In the genomic region with DNA sequence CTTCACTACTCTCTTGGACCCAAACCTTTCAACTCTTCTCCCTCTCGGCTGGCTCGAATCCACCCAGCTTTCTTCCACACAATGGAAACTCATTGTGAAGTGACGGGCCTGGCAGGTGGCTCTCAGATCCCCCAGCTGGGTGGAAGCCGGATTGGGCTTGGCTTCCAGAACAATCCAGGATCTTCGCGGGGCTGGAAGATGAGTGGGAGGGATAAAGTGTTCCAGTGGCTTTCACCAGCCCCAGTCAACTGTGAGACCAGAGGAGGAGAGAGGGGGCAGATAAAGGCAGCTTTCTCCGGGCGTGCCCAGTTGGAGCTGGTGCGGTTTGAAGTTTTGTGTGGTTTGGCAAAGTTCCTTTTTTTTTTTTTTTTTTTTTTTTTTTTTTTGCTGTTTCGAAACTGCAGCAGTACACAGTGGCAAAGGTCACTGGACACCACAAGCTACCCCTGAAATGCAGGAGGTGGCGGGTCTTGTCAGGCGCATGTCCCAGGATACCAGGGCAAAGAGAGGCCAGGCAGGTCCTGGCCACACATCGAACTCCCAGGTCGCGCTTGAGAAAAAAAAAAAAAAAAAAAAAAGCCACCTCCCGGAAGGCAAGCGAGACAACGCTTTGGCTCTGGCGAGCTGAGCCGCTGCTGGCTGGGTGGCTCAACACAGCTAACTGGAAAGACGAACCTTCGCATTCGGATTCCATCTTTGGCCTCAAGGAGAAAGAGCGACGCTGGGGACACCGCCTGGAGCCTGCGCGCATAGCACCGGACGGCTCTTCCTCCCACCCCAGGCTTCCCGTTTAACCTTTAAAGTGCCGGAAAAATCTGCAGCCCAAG, we compare ENCODE assay signal across 8 mouse cellular contexts.
DNase-seq lines count a peak whose midpoint lies in the region; ATAC-seq and TF ChIP-seq lines count a peak whose summit lies in the region.

No protein-coding gene starts in this region.

- no peaks in the 10 kb centered on the region for H3K4me1 ChIP-seq in hindbrain, embryonic 16.5 days (ENCODE audit: control insufficient read depth, insufficient read depth, low read depth, low read length)

- H3K4me3 ChIP-seq in gastrocnemius, adult 2 months = peak overlapping the region; percentile 63
- peak overlapping the region; percentile 38 for H3K4me3 ChIP-seq in hindbrain, embryonic 16.5 days (ENCODE audit: low read length)

- no peaks in the 10 kb centered on the region for H3K9me3 ChIP-seq in hindbrain, embryonic 16.5 days (ENCODE audit: control insufficient read depth, low read length)

- DNase-seq in ovary, adult 18-20 months (ENCODE audit: low spot score) = peak; percentile 29
- DNase-seq in ovary, postnatal 10 days (ENCODE audit: low spot score) = no peak
- peak; percentile 75 for DNase-seq in gastrocnemius, adult 2 months
- peak; percentile 15 to 63 for DNase-seq in left cerebral cortex, postnatal 25 days (ENCODE audit: low spot score in 2 of 2)
- peak; percentile 68 for DNase-seq in skeletal muscle tissue, adult 2 months (ENCODE audit: low read depth, low spot score)

- 19% methylated on average over 22 of the region's 32 CpGs for WGBS in hindbrain, embryonic 16.5 days

- peak; percentile 75 for TF ChIP-seq CTCF in gastrocnemius, adult 2 months (IDR thresholded peaks at IDR 0.05)

- intact Hi-C loops in gastrocnemius, adult 2 months (cut with DNase I) = loop anchor here (5.0 kb wide), 3 partner anchors 95 to 620 kb away; no protein-coding TSS in a partner anchor
- intact Hi-C loops in left cerebral cortex, postnatal 25 days (cut with DNase I) = loop anchor here (2.0 to 5.0 kb wide), 2 partner anchors 93 to 160 kb away; no protein-coding TSS in a partner anchor

- H3K36me3 ChIP-seq in hindbrain, embryonic 16.5 days (ENCODE audit: control insufficient read depth, insufficient read depth, low read length) = no peaks in the 10 kb centered on the region

- peak; percentile 91 for ATAC-seq in common myeloid progenitor, adult 5-6 weeks (replicated peaks; ENCODE audit: low read depth, poor library complexity, severe bottlenecking)
- peak; percentile 82 for ATAC-seq in hindbrain, embryonic 16.5 days
- ATAC-seq in megakaryocyte-erythroid progenitor cell, adult 5-6 weeks (replicated peaks; ENCODE audit: low FRiP score, low TSS enrichment, poor library complexity, severe bottlenecking) = peak; percentile 84

- H3K27ac ChIP-seq in gastrocnemius, adult 2 months = peak overlapping the region; percentile 44
- no peak overlapping the region for H3K27ac ChIP-seq in hindbrain, embryonic 16.5 days (ENCODE audit: low read depth, low read length)

- no peaks in the 10 kb centered on the region for H3K27me3 ChIP-seq in hindbrain, embryonic 16.5 days (replicated peaks; ENCODE audit: control insufficient read depth, insufficient read depth, low read length)

- H3K4me2 ChIP-seq in hindbrain, embryonic 16.5 days (ENCODE audit: low read length) = peak overlapping the region; percentile 70

- H3K9ac ChIP-seq in hindbrain, embryonic 16.5 days (ENCODE audit: low read depth, low read length) = peak overlapping the region; percentile 57
